Mouse (Mus musculus) heart, adult 11 months (tissue): Measurements from ENCODE around the gene Zzz3.

Source experiments
- DNase-seq: peaks from one replicate; pipeline ENCODE4 v3.0.0; 2022

The Zzz3 gene

GRCm38 (mm10) chr3:152467312-152467711 lies 72.0 kb downstream of the Zzz3 start:
- peak; percentile 92 for DNase-seq

GRCm38 (mm10) chr3:152468032-152468431 lies 72.8 kb downstream of the Zzz3 start:
- DNase-seq: no peak

- DNase-seq: no peak
Observed at GRCm38 (mm10) chr3:152468569-152469041, 73.3 kb downstream of the Zzz3 start.

GRCm38 (mm10) chr3:152469423-152470200 lies 74.3 kb downstream of the Zzz3 start:
- peak; percentile 95 for DNase-seq

GRCm38 (mm10) chr3:152470347-152470746 lies 75.1 kb downstream of the Zzz3 start:
- peak; percentile 80 for DNase-seq

GRCm38 (mm10) chr3:152472676-152473075 lies 77.4 kb downstream of the Zzz3 start:
- no peak for DNase-seq

- DNase-seq: peak; percentile 89
Observed at GRCm38 (mm10) chr3:152474582-152475277, 79.5 kb downstream of the Zzz3 start.

GRCm38 (mm10) chr3:152475278-152475669 lies 80.0 kb downstream of the Zzz3 start:
- DNase-seq: peak; percentile 73

GRCm38 (mm10) chr3:152475894-152476293 lies 80.6 kb downstream of the Zzz3 start:
- DNase-seq: peak; percentile 76

- DNase-seq: peak; percentile 97
Observed at GRCm38 (mm10) chr3:152477796-152478527, 82.7 kb downstream of the Zzz3 start.

GRCm38 (mm10) chr3:152478599-152479435 lies 83.5 kb downstream of the Zzz3 start:
- DNase-seq: peak; percentile 95

- peak; percentile 71 for DNase-seq
Observed at GRCm38 (mm10) chr3:152480336-152480735, 85.1 kb downstream of the Zzz3 start.

GRCm38 (mm10) chr3:152482182-152482581 lies 86.9 kb downstream of the Zzz3 start:
- peak; percentile 84 for DNase-seq

- DNase-seq: peak; percentile 55
Observed at GRCm38 (mm10) chr3:152483800-152484199, 88.5 kb downstream of the Zzz3 start.

- DNase-seq: no peak
Observed at GRCm38 (mm10) chr3:152484206-152484605, 88.9 kb downstream of the Zzz3 start.

GRCm38 (mm10) chr3:152488964-152489363 lies 93.7 kb downstream of the Zzz3 start:
- DNase-seq: peak; percentile 55

GRCm38 (mm10) chr3:152490423-152490822 lies 95.2 kb downstream of the Zzz3 start:
- DNase-seq: peak; percentile 45

- no peak for DNase-seq
Observed at GRCm38 (mm10) chr3:152492241-152492640, 97.0 kb downstream of the Zzz3 start.

- DNase-seq: peak; percentile 50
Observed at GRCm38 (mm10) chr3:152493813-152494212, 98.5 kb downstream of the Zzz3 start.

GRCm38 (mm10) chr3:152494667-152495360 lies 99.5 kb downstream of the Zzz3 start:
- no peak for DNase-seq

GRCm38 (mm10) chr3:152495415-152495898 lies 100.2 kb downstream of the Zzz3 start:
- DNase-seq: no peak

GRCm38 (mm10) chr3:152497084-152497483 lies 101.8 kb downstream of the Zzz3 start:
- DNase-seq: peak; percentile 41
